Mouse (Mus musculus): Measurements from ENCODE around the gene Cycs. TPM values are rescaled to one million over a fixed set of nuclear protein-coding genes. Genes with fewer than 3 reads are reported as not detected.

Gene Cycs
- 2.1 and 3.7 TPM in 2 replicates for polyA plus RNA-seq (2012; rRNA removed)

DNA sequence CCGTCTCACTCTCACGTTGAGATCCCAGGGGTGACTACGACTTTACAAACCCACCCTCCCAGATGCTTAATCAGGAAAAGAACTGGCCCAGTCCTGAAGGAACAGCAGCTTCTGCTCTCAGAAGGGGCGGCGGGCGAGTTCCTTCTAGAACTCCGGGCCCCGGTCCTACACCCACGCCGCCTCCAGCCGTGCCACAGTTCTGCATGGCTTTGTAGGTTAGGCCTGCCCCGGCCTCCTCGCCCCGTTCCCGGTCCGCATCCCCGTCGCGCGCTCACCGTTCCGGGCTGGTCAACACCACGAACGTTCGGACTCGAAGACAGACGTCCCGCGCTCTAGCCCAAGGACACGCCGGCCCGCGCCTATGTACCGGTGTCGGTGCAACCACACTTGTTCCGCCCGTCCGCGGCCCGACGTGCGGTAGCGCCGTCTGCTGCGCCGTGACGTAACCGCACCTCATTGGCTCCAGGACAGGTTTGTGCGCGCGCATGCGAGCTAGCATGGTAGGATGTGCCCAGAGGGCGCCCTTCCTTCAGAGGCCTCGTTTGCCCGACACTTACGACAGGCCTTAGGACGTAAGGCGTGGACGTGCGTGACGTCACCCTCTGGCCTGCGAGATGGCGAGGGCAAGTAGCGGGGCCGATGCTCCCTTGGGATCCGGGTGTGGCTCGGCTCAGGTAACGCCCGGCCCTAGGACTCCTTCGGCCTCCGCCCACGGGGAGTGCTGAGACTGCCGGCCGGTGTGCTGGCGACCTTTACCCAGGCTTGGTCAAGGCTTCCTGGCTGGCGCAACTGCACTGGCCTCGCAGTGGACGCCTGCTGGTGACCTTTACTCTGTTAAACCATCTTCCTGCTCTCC, at the start of gene Cycs:
TSS of gene Cycs (minus strand) at position 398 of the 856 bp plus-strand sequence.
- no peaks in the 10 kb centered on the region for H3K36me3 ChIP-seq (ENCODE audit: control insufficient read depth, insufficient read depth, low read length)
- TF ChIP-seq CTCF (IDR thresholded peaks at IDR 0.05; ENCODE audit: control insufficient read depth, insufficient read depth, insufficient replicate concordance, low read depth, low read length) (no peak; the same call in 1 of the 2 replicates), POLR2A (IDR thresholded peaks at IDR 0.05; ENCODE audit: control insufficient read depth, low read depth, low read length) (peak; percentile 97)
- no peaks in the 10 kb centered on the region for H3K4me1 ChIP-seq (ENCODE audit: control insufficient read depth, insufficient read depth, low read length)
- peak within 1 kb of the TSS; percentile 98 for H3K4me3 ChIP-seq (ENCODE audit: control insufficient read depth, low read depth, low read length)
- no peaks in the 10 kb centered on the region for H3K27me3 ChIP-seq (ENCODE audit: control insufficient read depth, insufficient read depth, low read length)
- H3K27ac ChIP-seq (ENCODE audit: control insufficient read depth, insufficient read depth, low read depth, low read length), result peak within 1 kb of the TSS; percentile 94

DNA sequence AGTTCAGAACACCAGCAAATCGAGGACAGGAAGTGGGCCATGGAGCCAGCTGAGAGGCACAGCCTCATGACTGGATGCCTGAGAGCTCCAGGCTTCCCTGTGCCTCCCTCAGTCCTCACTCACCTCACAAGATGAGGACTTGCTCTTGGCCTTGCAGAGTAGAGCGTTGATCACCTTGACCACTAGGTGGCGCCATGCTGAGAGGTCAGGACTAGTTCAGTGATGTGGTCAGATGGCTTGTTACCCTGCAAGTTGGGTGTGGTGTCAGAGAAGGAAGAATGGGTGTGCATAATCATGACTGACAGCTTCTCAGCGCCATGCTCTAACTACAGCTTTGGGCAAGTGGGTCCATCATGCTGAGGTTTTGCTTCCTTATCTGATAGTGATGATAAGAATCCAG, 35.3 kb upstream of the Cycs start:
- no peak overlapping the region for H3K27ac ChIP-seq (ENCODE audit: control insufficient read depth, insufficient read depth, low read depth, low read length)
- H3K36me3 ChIP-seq (ENCODE audit: control insufficient read depth, insufficient read depth, low read length), result no peaks in the 10 kb centered on the region
- no peaks in the 10 kb centered on the region for H3K27me3 ChIP-seq (ENCODE audit: control insufficient read depth, insufficient read depth, low read length)
- peaks cover 2% of the 10 kb centered on the region; the same call in 1 of the 2 replicates for H3K4me1 ChIP-seq (ENCODE audit: control insufficient read depth, insufficient read depth, low read length)
- H3K4me3 ChIP-seq (ENCODE audit: control insufficient read depth, low read depth, low read length), result no peak overlapping the region
- TF ChIP-seq POLR2A (IDR thresholded peaks at IDR 0.05; ENCODE audit: control insufficient read depth, low read depth, low read length) (no peak), CTCF (IDR thresholded peaks at IDR 0.05; ENCODE audit: control insufficient read depth, insufficient read depth, insufficient replicate concordance, low read depth, low read length) (peak; percentile 99)

DNA sequence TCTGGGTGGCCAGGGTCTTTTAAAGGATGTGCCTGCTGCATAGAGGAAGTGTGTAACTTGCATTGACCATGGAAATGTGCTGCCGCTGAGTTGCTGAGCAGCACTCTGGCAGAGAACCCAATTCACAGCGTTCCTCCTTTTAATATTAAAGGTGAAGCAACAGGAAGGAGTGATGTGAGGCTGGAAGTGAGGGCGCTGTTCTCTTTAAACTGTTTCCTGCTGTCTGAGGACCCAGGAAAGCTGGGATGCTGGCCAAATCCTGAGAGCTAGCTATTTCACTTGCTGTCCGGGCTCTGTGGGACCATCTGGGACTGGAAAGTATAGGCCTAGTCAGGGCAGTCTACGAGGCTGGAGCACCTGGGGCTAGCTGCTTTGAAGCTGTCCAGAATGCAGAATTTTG, 32.2 kb upstream of the Cycs start:
- no peak overlapping the region; the same call in 1 of the 2 replicates for H3K27ac ChIP-seq (ENCODE audit: control insufficient read depth, insufficient read depth, low read depth, low read length)
- TF ChIP-seq CTCF (IDR thresholded peaks at IDR 0.05; ENCODE audit: control insufficient read depth, insufficient read depth, insufficient replicate concordance, low read depth, low read length), result no peak
- TF ChIP-seq POLR2A (IDR thresholded peaks at IDR 0.05; ENCODE audit: control insufficient read depth, low read depth, low read length), result no peak
- H3K27me3 ChIP-seq (ENCODE audit: control insufficient read depth, insufficient read depth, low read length), result no peaks in the 10 kb centered on the region

DNA sequence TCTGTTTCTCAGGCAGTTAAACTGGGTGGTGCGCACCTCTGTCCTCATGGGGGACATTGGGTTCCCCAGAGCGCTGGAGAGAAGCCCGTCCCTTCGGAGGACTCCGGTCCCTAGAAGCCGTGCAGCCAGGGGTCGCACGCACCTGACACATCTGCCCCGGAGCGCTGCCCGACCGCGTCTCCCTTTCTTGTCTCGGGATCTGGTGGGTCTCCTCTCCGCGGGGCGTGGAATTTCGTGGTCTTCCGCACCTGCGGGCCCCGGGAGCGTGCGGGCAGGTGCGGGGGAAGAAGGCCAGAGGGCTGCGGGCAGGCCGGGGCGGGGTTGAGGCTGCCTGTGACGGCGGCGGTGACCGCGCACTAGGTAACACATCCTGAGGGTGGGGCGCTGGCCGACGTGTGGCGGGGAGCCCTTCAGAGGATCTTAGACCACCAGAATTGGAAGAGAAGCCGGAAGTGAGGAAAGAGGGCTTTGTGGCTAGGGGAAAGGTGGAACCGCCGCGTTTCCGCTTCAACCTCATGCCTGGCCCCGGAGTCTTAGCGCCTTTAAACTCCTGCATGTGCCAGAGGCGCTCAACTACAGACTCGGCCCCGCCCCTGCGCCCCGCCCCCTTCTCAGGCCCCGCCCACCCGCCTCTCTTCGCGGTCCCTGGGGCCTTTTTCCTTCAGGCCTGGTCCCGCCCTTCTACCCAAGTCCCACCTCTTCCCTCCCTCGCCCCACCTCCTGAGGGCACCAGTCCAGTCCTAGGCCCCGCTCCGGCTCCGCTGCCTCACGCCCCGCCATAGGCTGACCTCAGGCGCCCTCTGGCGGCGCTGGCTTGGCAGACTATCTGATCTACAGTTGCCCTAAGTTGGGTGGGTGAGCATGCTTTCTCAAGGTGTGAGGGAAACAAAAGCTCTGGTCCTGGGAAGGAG, 30.2 kb upstream of the Cycs start, which contains the start of gene 4921507P07Rik:
TSS of gene 4921507P07Rik (minus strand) at position 332 of the 911 bp plus-strand sequence.
- H3K4me3 ChIP-seq (ENCODE audit: control insufficient read depth, low read depth, low read length), result peak within 1 kb of the TSS; percentile 97
- TF ChIP-seq POLR2A (IDR thresholded peaks at IDR 0.05; ENCODE audit: control insufficient read depth, low read depth, low read length) (peak; percentile 67), CTCF (IDR thresholded peaks at IDR 0.05; ENCODE audit: control insufficient read depth, insufficient read depth, insufficient replicate concordance, low read depth, low read length) (peak; percentile 64; the same call in 1 of the 2 replicates)
- peak within 1 kb of the TSS; percentile 80 for H3K27ac ChIP-seq (ENCODE audit: control insufficient read depth, insufficient read depth, low read depth, low read length)

More for the DNA sequence above, 32.2 kb upstream of the Cycs start:
- Histone ChIP-seq H3K4me3 (ENCODE audit: control insufficient read depth, low read depth, low read length) (no peak overlapping the region), H3K4me1 (ENCODE audit: control insufficient read depth, insufficient read depth, low read length) (peaks cover 5% of the 10 kb centered on the region), H3K36me3 (ENCODE audit: control insufficient read depth, insufficient read depth, low read length) (no peaks in the 10 kb centered on the region)

DNA sequence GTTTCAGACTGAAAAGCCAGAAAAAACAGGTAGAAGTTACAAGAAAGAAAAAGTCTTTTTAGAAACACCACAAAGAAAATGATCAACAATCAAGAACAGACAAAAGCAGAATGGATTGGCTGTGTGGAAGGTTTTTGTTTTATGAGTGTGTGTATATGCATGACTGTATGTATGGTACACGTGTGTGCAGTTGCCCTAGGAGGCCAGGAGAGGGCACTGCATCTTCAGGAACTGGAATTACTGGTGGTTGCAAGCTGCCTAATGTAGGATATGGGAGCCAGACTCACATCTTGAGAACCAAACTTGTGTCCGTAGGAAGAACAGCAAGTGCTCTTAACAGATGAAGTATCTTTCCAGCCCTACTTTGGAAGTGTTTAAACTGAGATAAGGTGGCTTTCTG, 28.0 kb upstream of the Cycs start:
- no peaks in the 10 kb centered on the region for H3K36me3 ChIP-seq (ENCODE audit: control insufficient read depth, insufficient read depth, low read length)
- H3K27ac ChIP-seq (ENCODE audit: control insufficient read depth, insufficient read depth, low read depth, low read length), result no peak overlapping the region
- TF ChIP-seq CTCF (IDR thresholded peaks at IDR 0.05; ENCODE audit: control insufficient read depth, insufficient read depth, insufficient replicate concordance, low read depth, low read length) (peak; percentile 29; the same call in 1 of the 2 replicates), POLR2A (IDR thresholded peaks at IDR 0.05; ENCODE audit: control insufficient read depth, low read depth, low read length) (no peak)
- H3K27me3 ChIP-seq (ENCODE audit: control insufficient read depth, insufficient read depth, low read length), result no peaks in the 10 kb centered on the region
- H3K4me1 ChIP-seq (ENCODE audit: control insufficient read depth, insufficient read depth, low read length), result peaks cover 5% of the 10 kb centered on the region
- H3K4me3 ChIP-seq (ENCODE audit: control insufficient read depth, low read depth, low read length), result no peak overlapping the region

More for the DNA sequence above, 30.2 kb upstream of the Cycs start, which contains the start of gene 4921507P07Rik:
- Histone ChIP-seq H3K27me3 (ENCODE audit: control insufficient read depth, insufficient read depth, low read length) (no peaks in the 10 kb centered on the region), H3K36me3 (ENCODE audit: control insufficient read depth, insufficient read depth, low read length) (no peaks in the 10 kb centered on the region), H3K4me1 (ENCODE audit: control insufficient read depth, insufficient read depth, low read length) (peaks cover 5% of the 10 kb centered on the region)

DNA sequence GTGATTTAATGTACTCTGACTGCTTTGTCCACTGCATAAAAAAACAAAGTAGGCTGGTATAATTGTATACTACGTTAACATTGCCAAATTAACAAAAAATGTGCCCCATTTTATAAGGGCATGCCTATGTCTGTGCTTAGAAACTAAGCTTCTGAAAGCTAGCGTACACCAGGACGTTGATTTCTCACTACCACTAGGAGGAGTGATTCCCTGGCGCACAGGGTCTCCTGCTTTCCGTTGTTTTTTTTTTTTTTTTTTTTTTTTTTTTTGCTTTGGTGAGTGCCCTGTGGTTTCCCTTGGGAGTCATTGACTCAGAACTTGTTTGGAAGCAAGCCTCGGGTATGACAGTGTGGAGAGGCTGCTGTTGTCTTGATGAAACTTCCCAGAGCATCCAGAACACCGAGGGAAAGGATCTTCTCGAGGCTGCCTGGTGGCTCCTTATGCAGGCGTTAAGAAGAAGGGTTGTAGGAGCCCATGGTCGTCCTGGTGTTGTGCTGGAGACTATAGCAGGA, 27.1 kb upstream of the Cycs start:
- no peak for TF ChIP-seq POLR2A (IDR thresholded peaks at IDR 0.05; ENCODE audit: control insufficient read depth, low read depth, low read length)
- H3K4me3 ChIP-seq (ENCODE audit: control insufficient read depth, low read depth, low read length), result no peak overlapping the region
- no peaks in the 10 kb centered on the region for H3K36me3 ChIP-seq (ENCODE audit: control insufficient read depth, insufficient read depth, low read length)
- no peak overlapping the region for H3K27ac ChIP-seq (ENCODE audit: control insufficient read depth, insufficient read depth, low read depth, low read length)
- H3K27me3 ChIP-seq (ENCODE audit: control insufficient read depth, insufficient read depth, low read length), result no peaks in the 10 kb centered on the region
- H3K4me1 ChIP-seq (ENCODE audit: control insufficient read depth, insufficient read depth, low read length), result peaks cover 5% of the 10 kb centered on the region

Measured in testis, adult 2 months (tissue).